Mouse (Mus musculus) cerebellum, adult 2 months (tissue): ENCODE data around the gene Mybpc2. TPM values are rescaled to one million over a fixed set of nuclear protein-coding genes. Genes with fewer than 3 reads are reported as not detected.
A peak's percentile ranks its signal among the peaks of the same experiment; 100 is the strongest.

Experiments
- DNase-seq, 2 experiments: peaks; one replicate each; pipeline ENCODE4 v3.0.0; 2021
- H3K27ac ChIP-seq: fragments of 200-500 bp; 2 replicates; pipeline ENCODE4 v1.5.1; 2012; ENCODE audit warnings: low read length, control low read depth, inconsistent platforms; ENCODE audit not compliant: insufficient read depth
- H3K27me3 ChIP-seq: fragments of 200-500 bp; 2 replicates; pipeline ENCODE4 v1.6.1; 2012; ENCODE audit warnings: inconsistent platforms, mild to moderate bottlenecking, low read length, moderate library complexity; ENCODE audit not compliant: control insufficient read depth, insufficient read depth
- H3K4me1 ChIP-seq: fragments of 200-500 bp; 2 replicates; pipeline ENCODE4 v1.6.1; 2011; ENCODE audit warnings: low read length; ENCODE audit not compliant: control insufficient read depth, insufficient read depth
- H3K4me3 ChIP-seq: fragments of 200-500 bp; replicated peaks from 2 replicates; pipeline ENCODE3; 2011; ENCODE audit warnings: mild to moderate bottlenecking, low read depth, low read length, control low read depth; ENCODE audit not compliant: insufficient read depth
- CTCF ChIP-seq: fragments of 200-500 bp; IDR thresholded peaks from 2 replicates; pipeline ENCODE4 v1.5.1; 2011; ENCODE audit warnings: low read depth, mild to moderate bottlenecking, control low read depth, low read length, moderate library complexity, borderline replicate concordance; ENCODE audit not compliant: insufficient read depth
- POLR2A ChIP-seq: fragments of 200-500 bp; IDR thresholded peaks from 2 replicates; pipeline ENCODE4 v1.6.1; 2011; ENCODE audit warnings: low read length, control low read depth, borderline replicate concordance; ENCODE audit not compliant: insufficient read depth
- WGBS: fragments of 180-500 bp; shearing (Covaris S2); methylation state at CpG from one replicate; pipeline ENCODE4 v1.1.7; 2018; 5-methylcytosine and 5-hydroxymethylcytosine counted together
- polyA plus RNA-seq: library from polyadenylated mRNA; depleted of rRNA; stranded (reverse); fragments of >200 nt; gene quantifications from 2 replicates; pipeline ENCODE4 v1.2.3, GENCODE M21; 2012; rRNA removed

The Mybpc2 gene
- polyA plus RNA-seq, 1 experiment: 0.18 TPM

GRCm38 (mm10) chr7:44461503-44462217 lies 62.8 kb downstream of the Mybpc2 start:
- TF ChIP-seq POLR2A (no peak), CTCF (no peak)
- DNase-seq: peak; percentile 26 to 43
- H3K27ac ChIP-seq: no peak overlapping the region

GRCm38 (mm10) chr7:44460767-44461502 lies 63.5 kb downstream of the Mybpc2 start:
- peaks cover 47% of the 10 kb centered on the region for H3K4me1 ChIP-seq

More at GRCm38 (mm10) chr7:44461503-44462217, 62.8 kb downstream of the Mybpc2 start:
- 78% methylated on average over 57 of the region's 57 CpGs for WGBS
- Histone ChIP-seq H3K4me1 (peaks cover 54% of the 10 kb centered on the region), H3K27me3 (no peaks in the 10 kb centered on the region), H3K4me3 (no peak overlapping the region)

GRCm38 (mm10) chr7:44460067-44460466 lies 64.4 kb downstream of the Mybpc2 start:
- Histone ChIP-seq H3K4me3 (no peak overlapping the region), H3K4me1 (peaks cover 41% of the 10 kb centered on the region), H3K27me3 (no peaks in the 10 kb centered on the region), H3K27ac (0 out of 2 replicates have a peak overlapping the region, but pooled peaks have one; percentile 39)
- WGBS: 48% methylated on average over 6 of the region's 6 CpGs
- DNase-seq: peak in 1 of 2 experiments; percentile 27
- TF ChIP-seq CTCF: no peak
- TF ChIP-seq POLR2A: no peak

More at GRCm38 (mm10) chr7:44460767-44461502, 63.5 kb downstream of the Mybpc2 start:
- WGBS: 55% methylated on average over 31 of the region's 31 CpGs
- H3K4me3 ChIP-seq: no peak overlapping the region
- peak; percentile 45 to 56 for DNase-seq
- TF ChIP-seq POLR2A (no peak), CTCF (no peak)
- no peaks in the 10 kb centered on the region for H3K27me3 ChIP-seq
- H3K27ac ChIP-seq: peak overlapping the region; percentile 39

- 96% methylated on average over 1 of the region's 1 CpGs for WGBS
- TF ChIP-seq POLR2A: no peak
- Histone ChIP-seq H3K27ac (no peak overlapping the region), H3K4me3 (no peak overlapping the region), H3K4me1 (peaks cover 33% of the 10 kb centered on the region), H3K27me3 (no peaks in the 10 kb centered on the region)
- peak in 1 of 2 experiments; percentile 10 for DNase-seq
Measured at GRCm38 (mm10) chr7:44456302-44456701, 68.2 kb downstream of the Mybpc2 start.

- Histone ChIP-seq H3K4me3 (no peak overlapping the region), H3K4me1 (peaks cover 30% of the 10 kb centered on the region), H3K27me3 (no peaks in the 10 kb centered on the region), H3K27ac (no peak overlapping the region)
- TF ChIP-seq CTCF (no peak), POLR2A (no peak)
- peak in 1 of 2 experiments; percentile 23 for DNase-seq
- 23% methylated on average over 3 of the region's 3 CpGs for WGBS
Measured at GRCm38 (mm10) chr7:44453256-44453655, 71.2 kb downstream of the Mybpc2 start.

Other genes with a start within 250 kb of the Mybpc2 start
- 2.4 and 3.0 TPM in 2 replicates for gene Clec11a, start 217.8 kb downstream of the Mybpc2 start, polyA plus RNA-seq
- gene Shank1, start 214.4 kb downstream of the Mybpc2 start, polyA plus RNA-seq: 51.4 and 60.7 TPM in 2 replicates
- gene Syt3, start 140.6 kb downstream of the Mybpc2 start, polyA plus RNA-seq: 125 and 130 TPM in 2 replicates
- 3.1 and 3.8 TPM in 2 replicates for gene 1700008O03Rik, start 138.8 kb downstream of the Mybpc2 start, polyA plus RNA-seq
- 190 and 214 TPM in 2 replicates for gene Lrrc4b, start 95.6 kb downstream of the Mybpc2 start, polyA plus RNA-seq
- 9.3 and 10.2 TPM in 2 replicates for gene Aspdh, start 59.3 kb downstream of the Mybpc2 start, polyA plus RNA-seq
- 273 and 294 TPM in 2 replicates for gene Josd2, start 56.7 kb downstream of the Mybpc2 start, polyA plus RNA-seq
- gene Emc10, start 28.1 kb downstream of the Mybpc2 start, polyA plus RNA-seq: 302 and 309 TPM in 2 replicates
- 32.6 and 34.0 TPM in 2 replicates for gene Fam71e1, start 28.1 kb downstream of the Mybpc2 start, polyA plus RNA-seq
- 0.16 and 0.19 TPM in 2 replicates for gene Spib, start 7.4 kb upstream of the Mybpc2 start, polyA plus RNA-seq
- gene Pold1, start 24.2 kb upstream of the Mybpc2 start, polyA plus RNA-seq: 21.6 and 25.1 TPM in 2 replicates
- 106 and 109 TPM in 2 replicates for gene Nr1h2, start 29.3 kb upstream of the Mybpc2 start, polyA plus RNA-seq
- 0.26 and 0.43 TPM in 2 replicates for gene Napsa, start 47.7 kb upstream of the Mybpc2 start, polyA plus RNA-seq
- 368 and 423 TPM in 2 replicates for gene Kcnc3, start 66.0 kb upstream of the Mybpc2 start, polyA plus RNA-seq
- gene Myh14, start 146.2 kb upstream of the Mybpc2 start, polyA plus RNA-seq: 54.9 and 56.2 TPM in 2 replicates
- gene Izumo2, start 184.1 kb upstream of the Mybpc2 start, polyA plus RNA-seq: not detected in 2 replicates
- gene Vrk3, start 223.8 kb upstream of the Mybpc2 start, polyA plus RNA-seq: 37.4 and 39.1 TPM in 2 replicates
- gene Zfp473, start 226.4 kb upstream of the Mybpc2 start, polyA plus RNA-seq: 0.71 and 0.79 TPM in 2 replicates